Mouse (Mus musculus) frontal cortex, postnatal 10 days (tissue): Measurements from ENCODE around the gene Slc35f4.
"Not testable (repeated sequence)": the region's sequence is repeated elsewhere in the genome, so short reads cannot be mapped to it uniquely, and the experiment has no call there.

ENCODE experiments used
- DNase-seq, 2 experiments: peaks; one replicate each; pipeline ENCODE4 v3.0.0; 2022; ENCODE audit warnings: low spot score in 2 of 2, mixed read lengths in 1 of 2

Slc35f4 gene

DNA sequence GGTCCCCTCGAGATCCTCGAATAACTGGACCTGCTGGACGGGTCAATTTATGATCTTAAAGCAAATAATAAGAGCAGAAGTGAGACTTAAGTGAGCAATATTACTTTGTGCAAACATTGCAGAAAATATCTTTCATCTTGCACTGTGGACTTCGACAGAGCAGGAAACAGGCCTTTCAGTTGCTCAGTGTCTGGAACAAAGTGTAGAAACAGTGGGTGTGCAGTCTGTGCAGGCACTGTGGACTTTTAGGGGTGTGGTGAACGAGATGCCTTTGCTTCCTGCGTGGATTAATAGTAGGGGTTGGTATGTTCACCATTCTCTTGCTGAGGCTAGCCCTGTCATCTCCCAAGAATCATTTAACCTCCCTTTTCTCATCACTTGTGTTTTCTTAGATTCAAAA lies 247.0 kb downstream of the Slc35f4 start:
- no peak for DNase-seq

GRCm38 (mm10) chr14:49278479-49278878 lies 247.4 kb downstream of the Slc35f4 start:
- not testable (repeated sequence) for DNase-seq

DNA sequence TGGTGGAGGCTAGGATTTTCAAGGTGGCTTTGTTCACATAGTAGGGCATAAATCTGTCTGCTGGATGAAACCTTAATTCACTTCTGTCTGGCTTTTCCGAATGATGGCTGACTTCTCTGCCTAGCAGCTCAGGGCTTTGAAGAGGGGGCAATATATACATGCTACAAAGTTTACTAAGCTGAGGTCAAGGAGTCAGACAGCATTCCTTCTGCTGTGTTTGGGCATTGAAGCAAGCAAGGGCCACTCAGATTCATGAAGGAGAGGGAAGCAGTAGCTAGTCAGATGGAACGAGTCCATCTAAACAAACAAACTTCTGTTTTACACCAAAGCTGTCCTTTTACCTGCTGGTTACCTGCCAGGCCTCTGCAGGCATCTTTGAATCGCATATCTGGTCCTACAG lies 248.2 kb downstream of the Slc35f4 start:
- no peak for DNase-seq

GRCm38 (mm10) chr14:49275376-49275775 lies 250.5 kb downstream of the Slc35f4 start:
- DNase-seq: no peak

DNA sequence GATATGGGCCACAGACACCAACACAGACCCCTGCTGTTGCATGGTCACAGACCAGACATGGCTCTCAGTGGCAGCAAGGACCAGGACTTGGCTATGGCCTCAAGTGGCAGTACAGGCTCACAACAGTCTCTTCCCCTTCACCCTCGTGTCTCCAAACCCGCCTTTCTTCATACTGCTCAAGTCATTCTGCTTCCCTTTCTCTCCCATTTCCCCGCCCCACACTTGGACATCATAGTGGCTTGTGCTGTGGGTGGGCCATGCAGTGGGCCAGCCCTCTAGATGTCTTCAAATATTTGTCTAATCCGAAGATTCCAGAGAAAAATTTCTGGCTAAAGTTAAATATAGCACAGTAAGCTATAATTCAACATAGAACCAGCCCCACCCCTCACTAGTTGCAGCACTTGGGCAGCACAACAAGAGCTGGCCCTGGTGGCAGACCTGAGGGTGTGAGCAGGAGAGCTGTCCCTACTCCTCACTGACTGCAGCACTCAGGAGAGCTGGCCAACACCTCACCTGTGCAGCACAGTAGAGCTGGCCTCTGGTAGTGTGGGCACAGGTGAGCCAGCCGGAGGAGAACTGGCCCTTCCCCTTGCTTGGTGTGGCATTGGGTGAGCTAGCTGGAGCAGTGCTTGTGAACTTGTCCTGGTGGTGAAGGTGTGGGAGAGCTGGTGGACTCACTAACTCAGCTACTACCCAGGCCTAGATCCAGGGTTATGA lies 260.4 kb downstream of the Slc35f4 start:
- DNase-seq: no peak
